Mouse (Mus musculus) retina, postnatal 7 days (tissue): ENCODE data around the gene Mob3b.

Experiments
- DNase-seq: peaks from one replicate; pipeline ENCODE4 v3.0.0-alpha.2; 2012; ENCODE audit warnings: low read depth, low spot score

Mob3b gene

GRCm38 (mm10) chr4:35005068-35005769, 152.1 kb downstream of the Mob3b start:
- no peak for DNase-seq

- DNase-seq, result no peak
Measured at GRCm38 (mm10) chr4:35004473-35004872, 152.8 kb downstream of the Mob3b start.

DNA sequence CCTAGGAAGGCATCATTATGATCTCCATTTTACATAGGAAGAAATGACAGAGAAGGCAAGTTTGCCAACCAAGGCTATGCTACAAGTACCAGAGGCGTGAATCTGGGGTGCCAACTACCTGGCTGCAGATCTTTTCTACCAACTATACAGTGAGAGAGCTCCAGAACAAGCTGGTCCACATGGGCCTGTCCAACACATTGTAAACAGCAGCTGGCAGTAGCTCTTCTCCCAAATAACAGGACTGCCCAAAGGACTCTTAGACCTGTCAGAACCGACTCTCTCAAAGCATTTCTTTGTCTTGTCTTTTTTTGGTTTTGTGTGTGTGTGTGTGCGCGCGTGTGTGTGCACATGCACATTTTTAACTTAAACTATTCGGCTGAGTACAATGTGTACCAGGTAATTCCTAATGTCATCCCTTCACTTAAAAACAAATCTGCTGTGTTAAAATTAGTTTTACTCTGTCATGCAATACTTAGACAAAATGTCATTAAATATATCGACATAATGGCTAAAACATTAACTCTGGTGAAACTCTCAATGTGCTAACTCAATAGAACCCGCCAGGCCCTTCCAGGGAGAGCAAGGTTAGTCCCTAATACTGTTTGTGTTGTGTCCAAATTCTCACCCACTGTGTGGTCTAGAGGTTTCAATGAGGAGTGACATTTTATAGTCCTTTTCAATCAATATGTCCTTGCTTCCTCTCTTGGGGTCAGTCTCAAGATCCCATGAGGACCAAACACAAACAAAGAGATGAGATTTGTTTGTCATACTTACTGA, 153.5 kb downstream of the Mob3b start:
- no peak for DNase-seq

GRCm38 (mm10) chr4:34996616-34997015, 160.7 kb downstream of the Mob3b start:
- DNase-seq, result no peak

GRCm38 (mm10) chr4:34993639-34993975, 163.7 kb downstream of the Mob3b start:
- no peak for DNase-seq

DNA sequence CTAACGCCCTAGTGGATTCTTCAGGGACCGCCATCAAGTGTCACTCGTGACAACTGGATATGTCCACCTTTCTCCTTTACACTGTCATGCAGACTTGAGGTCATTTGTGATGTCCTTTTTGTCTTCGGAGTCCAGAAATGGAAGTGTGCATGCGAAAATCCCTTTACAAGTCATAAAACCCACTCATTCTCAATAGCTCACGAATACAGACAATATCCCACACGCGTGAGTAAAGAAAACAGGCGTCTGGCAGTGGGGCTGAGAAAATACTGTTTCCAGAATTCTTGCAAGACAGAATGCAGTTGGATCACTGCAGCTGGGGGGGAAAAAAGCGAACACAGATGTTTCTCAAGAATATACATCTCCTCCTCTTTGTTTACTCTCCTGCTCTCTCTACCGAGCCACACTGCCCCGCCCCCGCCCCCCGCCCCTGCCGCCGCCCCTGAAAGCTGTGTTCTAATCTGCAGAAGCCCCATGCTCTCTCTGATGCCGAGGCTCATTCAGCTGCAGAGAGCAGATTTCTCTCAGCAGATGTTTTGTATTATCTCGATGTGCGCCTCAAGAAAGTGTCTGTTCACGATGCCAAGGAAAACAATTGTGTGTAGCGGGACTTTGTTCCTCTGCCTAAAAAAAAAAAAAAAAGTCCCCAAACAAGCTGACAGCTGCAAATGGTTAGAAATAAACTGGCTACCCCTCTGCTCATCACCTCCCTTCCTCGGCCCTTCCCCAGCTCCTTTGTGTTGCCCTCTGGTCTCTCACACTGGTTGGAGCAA, 164.2 kb downstream of the Mob3b start:
- no peak for DNase-seq

DNA sequence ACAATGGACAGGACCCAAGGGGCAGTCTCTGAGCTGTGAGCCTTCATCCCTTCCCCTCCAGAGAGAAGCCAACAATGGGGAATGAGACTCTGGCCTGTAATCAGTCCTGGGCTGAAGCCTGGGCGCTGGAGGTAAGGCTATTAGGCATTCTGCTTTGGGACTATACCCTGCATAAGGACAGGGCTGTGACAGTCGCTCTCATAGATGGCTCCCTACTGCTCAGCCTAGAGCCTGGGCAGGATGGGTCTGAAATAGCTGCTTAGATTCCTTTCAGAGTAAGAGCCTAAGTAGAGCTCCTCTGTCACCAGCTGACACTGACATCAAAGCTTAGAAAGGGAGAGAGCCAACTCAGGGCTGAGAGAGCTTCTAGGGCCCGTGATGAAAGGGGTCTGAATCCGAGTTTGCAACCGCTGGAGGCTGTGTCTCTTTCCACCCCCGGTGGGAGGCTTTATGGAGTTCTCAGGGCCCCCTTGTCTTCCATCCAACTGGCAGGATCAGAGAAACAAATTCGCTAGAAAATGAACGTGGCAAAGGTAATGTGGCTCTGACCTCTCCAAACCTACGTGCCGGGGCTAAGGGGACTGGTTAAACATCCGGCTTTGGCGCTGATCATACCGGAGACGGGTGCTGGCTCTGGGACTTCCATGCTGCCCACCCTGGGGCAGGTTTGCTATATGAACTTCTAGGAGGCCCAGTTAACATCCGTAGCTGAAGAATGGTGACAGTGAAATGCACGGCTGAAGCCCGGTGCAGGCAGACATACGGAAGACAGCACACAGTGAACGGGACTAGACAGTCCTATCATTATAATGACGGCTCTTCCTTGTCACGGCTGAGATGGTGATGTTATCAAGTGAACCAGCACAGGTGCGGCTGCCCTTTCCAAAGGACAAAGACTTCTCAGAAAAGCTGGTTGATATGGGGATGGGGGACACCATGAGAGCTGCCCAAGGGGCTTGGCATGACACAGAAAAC, 165.1 kb downstream of the Mob3b start:
- no peak for DNase-seq

DNA sequence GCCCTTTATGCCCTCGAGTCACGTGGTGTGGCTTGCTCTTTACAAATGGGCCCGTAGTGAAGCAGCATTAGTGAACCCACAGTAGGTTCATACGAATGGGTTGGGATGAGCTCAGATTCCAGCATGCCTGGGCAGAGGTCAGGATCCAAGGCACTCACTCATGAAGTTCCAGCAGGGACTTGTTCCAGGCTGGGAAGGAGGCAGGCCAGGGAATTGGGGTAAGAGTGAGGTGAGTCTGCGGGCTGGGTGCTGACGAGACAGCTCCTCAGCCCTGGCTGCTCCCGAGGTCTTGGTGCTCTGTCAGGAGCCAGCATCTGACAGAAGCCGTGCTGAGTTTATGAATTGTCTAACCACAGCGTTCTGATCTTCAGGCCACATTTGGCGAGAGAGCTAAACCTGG, 166.2 kb downstream of the Mob3b start:
- no peak for DNase-seq

DNA sequence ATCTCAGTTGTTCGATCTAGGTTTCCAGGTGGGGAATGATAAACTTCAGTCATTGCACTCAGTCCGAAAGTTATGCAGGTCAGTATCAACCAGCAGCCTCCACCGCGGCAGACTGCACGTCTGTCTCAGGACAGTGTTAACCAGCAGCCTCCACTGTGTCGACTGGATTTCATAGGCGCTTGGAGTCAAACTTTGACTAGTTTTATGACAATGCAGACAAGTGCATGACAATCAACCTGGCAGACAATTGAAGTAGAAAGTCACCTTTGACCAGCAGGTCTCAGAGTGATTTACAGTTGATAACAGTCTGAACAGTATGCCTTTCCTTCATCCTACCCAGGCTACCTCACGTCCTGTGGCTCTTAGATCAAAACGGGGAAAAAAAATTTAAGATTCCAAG, 166.6 kb downstream of the Mob3b start:
- DNase-seq, result no peak

DNA sequence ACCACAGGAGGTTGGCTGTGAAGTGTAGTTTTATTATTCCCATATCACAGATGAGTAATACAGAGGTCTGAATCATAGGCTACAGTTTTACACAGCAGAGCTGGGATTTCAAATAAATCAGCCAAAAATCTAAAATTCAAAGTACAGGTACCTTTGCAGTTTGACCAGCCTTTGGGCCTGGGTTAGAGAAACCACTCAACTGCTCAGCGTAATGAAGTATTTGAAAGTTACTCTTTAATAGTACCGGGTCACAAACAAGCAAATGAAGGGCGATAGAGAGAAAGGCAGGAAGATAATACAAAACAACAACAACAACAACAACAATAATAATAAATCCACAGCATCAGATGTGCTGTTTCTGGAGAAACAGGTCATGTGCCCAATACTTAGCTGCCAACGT, 169.7 kb downstream of the Mob3b start:
- DNase-seq, result no peak

DNA sequence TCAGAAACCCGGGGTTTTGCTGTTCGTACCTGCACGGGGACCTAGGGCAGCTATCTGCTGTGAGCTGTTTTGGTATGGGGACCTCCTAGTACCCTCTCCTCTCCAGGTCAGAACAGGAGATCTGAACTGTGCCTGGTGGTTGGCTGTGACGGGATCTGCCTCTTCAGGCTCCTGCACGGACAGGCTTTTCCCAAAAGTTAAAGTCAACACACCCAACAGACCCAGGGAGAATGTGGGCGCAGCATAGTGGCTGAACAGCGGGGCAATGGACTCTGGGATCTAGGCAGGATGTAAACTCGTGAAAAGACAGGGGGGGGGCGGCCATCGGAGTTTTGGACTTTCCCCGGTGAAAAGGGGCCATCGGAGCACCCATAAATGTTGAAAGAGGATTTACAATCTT, 170.2 kb downstream of the Mob3b start:
- no peak for DNase-seq

DNA sequence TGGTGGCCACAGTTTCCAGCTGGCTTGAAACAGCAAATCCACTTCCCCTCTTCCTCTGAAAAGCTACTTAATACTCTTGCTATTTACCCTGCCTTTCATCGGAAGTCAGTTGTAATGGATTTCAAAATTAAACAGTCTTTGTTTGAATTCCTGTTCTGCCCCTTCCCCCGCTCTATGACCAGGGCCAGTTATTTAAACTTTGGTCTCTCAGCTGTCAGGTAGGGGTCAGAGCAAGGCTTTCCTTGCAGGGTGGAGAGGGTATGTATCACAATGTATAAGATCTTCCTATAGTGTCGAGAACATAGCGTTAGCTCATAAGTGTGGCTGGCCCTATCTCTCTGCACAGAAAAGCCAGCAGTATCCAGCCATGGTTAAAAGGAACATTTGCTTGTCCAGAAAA, 170.6 kb downstream of the Mob3b start:
- no peak for DNase-seq

GRCm38 (mm10) chr4:34984377-34984776, 172.9 kb downstream of the Mob3b start:
- no peak for DNase-seq

- no peak for DNase-seq
Measured at GRCm38 (mm10) chr4:34983511-34983910, 173.8 kb downstream of the Mob3b start.

DNA sequence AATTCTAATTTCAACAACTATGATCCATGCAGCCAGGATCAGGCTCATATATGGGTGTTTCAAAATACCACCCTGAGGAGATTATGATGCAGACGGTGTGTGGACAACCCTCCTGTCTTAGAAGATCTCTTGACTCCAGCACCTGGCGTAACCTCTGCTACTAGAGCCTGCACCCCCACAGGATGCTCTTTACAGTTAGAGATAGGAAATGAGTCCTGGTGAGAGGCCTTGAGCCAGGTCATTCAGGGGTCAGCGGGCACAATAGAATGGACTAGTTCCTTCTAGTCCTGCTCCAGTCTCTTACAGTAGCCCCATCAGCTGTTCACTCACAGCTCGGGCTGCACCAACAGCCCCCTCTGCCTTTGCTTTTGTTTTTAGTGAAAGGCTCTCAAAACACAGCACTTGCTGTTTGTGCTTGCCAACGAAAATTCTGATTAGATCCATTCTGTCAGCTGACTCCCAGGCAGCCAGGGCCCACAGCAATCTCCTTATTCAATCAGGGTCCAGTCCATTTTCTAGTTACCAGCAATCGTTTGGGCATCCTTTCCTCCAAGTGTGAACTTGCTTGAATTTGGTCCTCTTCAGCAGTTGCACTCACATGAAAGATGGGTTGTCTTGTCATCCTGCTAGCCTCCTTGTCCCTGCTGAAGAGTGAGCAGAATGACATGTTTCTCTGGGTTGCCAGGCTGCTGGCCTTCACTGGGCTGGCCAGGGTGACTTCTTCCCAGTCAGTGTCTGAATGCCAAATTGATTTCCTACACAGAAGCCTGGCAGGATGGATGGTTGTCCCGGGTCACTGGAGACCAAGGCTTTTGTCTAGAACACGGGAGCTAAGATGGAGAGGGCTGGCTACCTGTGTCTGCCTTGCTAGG, 175.7 kb downstream of the Mob3b start:
- no peak for DNase-seq

GRCm38 (mm10) chr4:34980461-34981039, 176.7 kb downstream of the Mob3b start:
- DNase-seq, result no peak

DNA sequence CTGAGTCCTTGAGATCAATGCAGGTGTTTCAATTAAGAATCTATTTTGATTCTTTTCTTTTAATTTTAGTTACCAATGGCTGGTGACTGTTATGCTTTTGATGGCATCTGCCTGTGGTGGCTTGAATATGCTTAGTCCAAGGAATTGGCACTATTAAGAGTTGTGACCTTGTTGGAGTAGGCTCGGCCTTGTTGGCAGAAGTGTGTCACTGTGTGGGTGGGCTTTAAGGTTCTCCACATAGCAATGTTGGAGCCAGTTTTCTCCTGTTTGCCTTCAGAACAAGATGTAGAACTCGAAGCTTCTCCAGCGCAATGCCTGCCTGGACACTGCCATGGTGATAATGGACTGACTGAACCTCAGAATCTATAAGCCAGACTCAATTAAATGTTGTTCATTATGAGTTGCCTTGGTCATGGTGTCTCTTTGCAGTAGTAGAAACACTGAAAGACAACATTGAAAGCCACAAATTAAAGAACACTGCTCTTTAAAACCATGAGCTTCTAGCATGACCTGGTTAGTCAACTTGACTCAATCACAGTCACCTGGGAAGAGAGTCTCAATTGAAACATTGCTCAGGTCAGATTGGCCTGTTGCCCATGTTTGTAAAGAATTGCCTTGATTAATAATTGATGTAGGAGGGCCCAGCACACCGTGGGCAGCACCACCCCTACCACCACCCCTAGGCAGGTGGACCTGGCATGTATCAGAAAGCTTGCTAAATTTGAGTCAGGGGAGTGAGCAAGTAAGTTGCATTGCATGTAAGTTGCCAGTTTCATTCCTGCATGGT, 180.2 kb downstream of the Mob3b start:
- DNase-seq, result no peak

- no peak for DNase-seq
Measured at GRCm38 (mm10) chr4:34976331-34976778, 180.9 kb downstream of the Mob3b start.

DNA sequence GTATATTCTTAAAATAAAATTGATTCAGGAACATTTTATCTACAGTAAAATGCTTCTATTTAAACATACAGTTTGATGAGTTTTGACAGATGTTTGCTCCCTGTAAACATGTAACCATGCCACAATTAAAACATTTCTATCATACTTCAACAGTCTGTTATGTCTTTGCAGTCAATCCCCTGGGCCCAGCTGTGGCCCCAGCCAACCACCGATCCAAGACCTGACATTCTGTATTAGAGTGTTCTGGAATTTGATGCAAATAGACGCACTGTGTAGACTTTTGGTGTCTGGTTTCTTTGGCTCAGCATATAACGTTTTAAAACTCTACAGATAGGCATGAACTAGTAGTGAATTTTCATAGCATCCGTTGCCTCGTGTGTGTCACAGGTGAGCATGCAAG, 182.5 kb downstream of the Mob3b start:
- DNase-seq, result no peak
